ENCODE assay signal across 13 mouse cellular contexts in the genomic region with DNA sequence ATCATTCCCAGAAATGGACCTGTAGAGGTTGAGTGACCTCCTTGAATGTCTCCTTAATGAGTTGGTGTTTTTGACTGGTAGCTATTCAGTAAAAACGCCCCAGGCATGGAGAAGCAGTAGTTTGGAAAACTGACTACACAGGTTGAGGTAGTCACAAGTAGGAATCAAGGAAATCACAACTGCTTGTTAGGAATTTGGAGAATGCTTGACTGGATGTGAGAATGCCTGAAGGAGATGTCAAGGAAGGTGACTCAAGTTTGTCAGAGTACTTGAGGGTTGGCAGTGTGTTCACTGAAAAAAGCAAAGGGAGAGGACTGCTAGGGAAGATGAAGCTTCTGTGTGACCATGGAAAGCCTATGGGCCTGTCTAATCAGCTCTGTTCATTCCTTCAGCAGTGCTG. TPM values are rescaled to one million over a fixed set of nuclear protein-coding genes. Genes with fewer than 3 reads are reported as not detected.
A peak's percentile ranks its signal among the peaks of the same experiment; 100 is the strongest.
DNase-seq lines count a peak whose midpoint lies in the region; ATAC-seq lines count a peak whose summit lies in the region.
"Had no signal": no experiment of that assay in that cellular context is flagged by ENCODE, and none has a peak within 500 bp of the region (broad histone marks: within the 10 kb centered on the region; RNA-seq: fewer than 3 reads in every experiment).

No protein-coding gene starts in this region.

- DNase-seq in limb, embryonic 10.5 days (ENCODE audit: low spot score): no peak
- no peak for DNase-seq in midbrain, embryonic 14.5 days
- DNase-seq in midbrain, embryonic 11.5 days (ENCODE audit: low spot score, missing footprints): no peak
- no peak for DNase-seq in urinary bladder, postnatal 10 days (ENCODE audit: low spot score)
- DNase-seq: adrenal gland, adult 8-10 months; cerebellum, postnatal 14 days; gastrocnemius, postnatal 14 days; kidney, adult 9 months had no signal

- H3K27me3 ChIP-seq in limb, embryonic 13.5 days: no peaks in the 10 kb centered on the region
- H3K27me3 ChIP-seq in limb, embryonic 10.5 days (ENCODE audit: low read depth, poor library complexity, severe bottlenecking): no peaks in the 10 kb centered on the region
- no peaks in the 10 kb centered on the region for H3K27me3 ChIP-seq in midbrain, embryonic 14.5 days (ENCODE audit: control insufficient read depth, insufficient read depth, low read length)
- no peaks in the 10 kb centered on the region for H3K27me3 ChIP-seq in midbrain, embryonic 11.5 days (ENCODE audit: control insufficient read depth, insufficient read depth, low read length)
- H3K27me3 ChIP-seq in neural tube, embryonic 15.5 days (replicated peaks): no peaks in the 10 kb centered on the region
- H3K27me3 ChIP-seq: hindbrain, embryonic 15.5 days had no signal

- peaks cover 33% of the 10 kb centered on the region for H3K36me3 ChIP-seq in limb, embryonic 13.5 days
- H3K36me3 ChIP-seq in limb, embryonic 10.5 days: peaks cover 52% of the 10 kb centered on the region
- H3K36me3 ChIP-seq in midbrain, embryonic 14.5 days (ENCODE audit: control insufficient read depth, insufficient read depth, low read length): peaks cover 7% of the 10 kb centered on the region; the same call in 1 of the 2 replicates
- H3K36me3 ChIP-seq in midbrain, embryonic 11.5 days (ENCODE audit: control insufficient read depth, insufficient read depth, low read length): 0 out of 2 replicates have a peak, but pooled peaks cover 5% of the 10 kb centered on the region
- no peaks in the 10 kb centered on the region; the same call in 1 of the 2 replicates for H3K36me3 ChIP-seq in neural tube, embryonic 15.5 days

- H3K4me3 ChIP-seq in limb, embryonic 13.5 days: no peak overlapping the region
- H3K4me3 ChIP-seq in limb, embryonic 10.5 days: no peak overlapping the region
- no peak overlapping the region for H3K4me3 ChIP-seq in midbrain, embryonic 14.5 days (replicated peaks; ENCODE audit: low read depth, low read length)
- H3K4me3 ChIP-seq in midbrain, embryonic 11.5 days (ENCODE audit: low read depth, low read length): no peak overlapping the region
- no peak overlapping the region for H3K4me3 ChIP-seq in brown adipose tissue, adult 24 weeks (ENCODE audit: insufficient read depth, low read depth, low read length)
- no peak overlapping the region for H3K4me3 ChIP-seq in neural tube, embryonic 15.5 days (replicated peaks)

- H3K4me2 ChIP-seq in limb, embryonic 13.5 days (replicated peaks): peak overlapping the region; percentile 77
- H3K4me2 ChIP-seq in midbrain, embryonic 14.5 days (ENCODE audit: low read length): peak overlapping the region; percentile 68; the same call in 1 of the 2 replicates
- H3K4me2 ChIP-seq in midbrain, embryonic 11.5 days: no peak overlapping the region
- peak overlapping the region; percentile 63; the same call in 1 of the 2 replicates for H3K4me2 ChIP-seq in neural tube, embryonic 15.5 days

- H3K9me3 ChIP-seq in limb, embryonic 13.5 days: peaks cover 4% of the 10 kb centered on the region; the same call in 1 of the 2 replicates
- H3K9me3 ChIP-seq in limb, embryonic 10.5 days (replicated peaks): no peaks in the 10 kb centered on the region
- H3K9me3 ChIP-seq in midbrain, embryonic 14.5 days (ENCODE audit: control insufficient read depth, low read length): no peaks in the 10 kb centered on the region
- H3K9me3 ChIP-seq in midbrain, embryonic 11.5 days (ENCODE audit: control insufficient read depth, low read length): no peaks in the 10 kb centered on the region; the same call in 1 of the 2 replicates
- H3K9me3 ChIP-seq in neural tube, embryonic 15.5 days (replicated peaks): no peaks in the 10 kb centered on the region
- H3K9me3 ChIP-seq: hindbrain, embryonic 15.5 days had no signal

- H3K4me1 ChIP-seq in limb, embryonic 13.5 days: peaks cover 22% of the 10 kb centered on the region
- peaks cover 20% of the 10 kb centered on the region for H3K4me1 ChIP-seq in limb, embryonic 10.5 days
- H3K4me1 ChIP-seq in midbrain, embryonic 14.5 days (ENCODE audit: control insufficient read depth, insufficient read depth, low read length): peaks cover 28% of the 10 kb centered on the region
- H3K4me1 ChIP-seq in midbrain, embryonic 11.5 days (ENCODE audit: control insufficient read depth, insufficient read depth, low read length): peaks cover 10% of the 10 kb centered on the region
- H3K4me1 ChIP-seq in brown adipose tissue, adult 24 weeks (ENCODE audit: control insufficient read depth, insufficient read depth, insufficient read length, low read length): peaks cover 10% of the 10 kb centered on the region
- peaks cover 34% of the 10 kb centered on the region for H3K4me1 ChIP-seq in neural tube, embryonic 15.5 days

- ATAC-seq in limb, embryonic 13.5 days (ENCODE audit: low FRiP score, low read depth): no peak
- no peak for ATAC-seq in midbrain, embryonic 14.5 days (ENCODE audit: low FRiP score, low TSS enrichment)
- ATAC-seq in midbrain, embryonic 11.5 days (ENCODE audit: low FRiP score): no peak
- ATAC-seq in neural tube, embryonic 15.5 days (ENCODE audit: low FRiP score): no peak
- ATAC-seq: forebrain, embryonic 14.5 days had no signal

- 91% methylated on average over 1 of the region's 1 CpGs for WGBS in limb, embryonic 13.5 days
- 87% methylated on average over 1 of the region's 1 CpGs for WGBS in limb, embryonic 10.5 days
- 96% methylated on average over 1 of the region's 1 CpGs for WGBS in midbrain, embryonic 14.5 days
- WGBS in midbrain, embryonic 11.5 days: 92% methylated on average over 1 of the region's 1 CpGs
- 94% methylated on average over 1 of the region's 1 CpGs for WGBS in neural tube, embryonic 15.5 days

- no peak overlapping the region for H3K27ac ChIP-seq in limb, embryonic 13.5 days
- no peak overlapping the region for H3K27ac ChIP-seq in limb, embryonic 10.5 days
- H3K27ac ChIP-seq in midbrain, embryonic 14.5 days (replicated peaks; ENCODE audit: low read depth, low read length): no peak overlapping the region
- H3K27ac ChIP-seq in midbrain, embryonic 11.5 days (ENCODE audit: low read depth, low read length): no peak overlapping the region
- peak overlapping the region; percentile 3; the same call in 1 of the 2 replicates for H3K27ac ChIP-seq in brown adipose tissue, adult 24 weeks (replicated peaks; ENCODE audit: low read depth, low read length)
- no peak overlapping the region for H3K27ac ChIP-seq in neural tube, embryonic 15.5 days (replicated peaks)
- H3K27ac ChIP-seq: hindbrain, embryonic 15.5 days had no signal

- no peak overlapping the region for H3K9ac ChIP-seq in limb, embryonic 13.5 days
- no peak overlapping the region for H3K9ac ChIP-seq in midbrain, embryonic 14.5 days (replicated peaks; ENCODE audit: low read length)
- no peak overlapping the region for H3K9ac ChIP-seq in midbrain, embryonic 11.5 days (ENCODE audit: low read length)
- no peak overlapping the region for H3K9ac ChIP-seq in neural tube, embryonic 15.5 days (replicated peaks)
- H3K9ac ChIP-seq: hindbrain, embryonic 15.5 days had no signal

RNA-seq across cellular contexts. Expression of gene Gabpb1, which starts 1.2 kb away (rescaled TPM):
- polyA plus RNA-seq in limb, embryonic 13.5 days (2015; fragmentation: Nextera tagmentation; extraction: Ambion mirVana): 68.2 and 69.6 TPM in 2 replicates
- 92.0 and 103 TPM in 2 replicates for polyA plus RNA-seq in limb, embryonic 10.5 days (2016; fragmentation: Nextera tagmentation; extraction: Ambion mirVana)
- polyA plus RNA-seq in midbrain, embryonic 14.5 days (2014; fragmentation: Nextera tagmentation; extraction: Ambion mirVana): 45.5 and 62.1 TPM in 2 replicates
- 88.4 and 94.5 TPM in 2 replicates for polyA plus RNA-seq in midbrain, embryonic 11.5 days (2014; fragmentation: Nextera tagmentation; extraction: Ambion mirVana)
- 4.0 and 6.6 TPM in 2 replicates for polyA plus RNA-seq in brown adipose tissue, adult 24 weeks (2012; ENCODE audit: insufficient read depth, insufficient read length, missing spikeins)
- 36.0 and 37.1 TPM in 2 replicates for polyA plus RNA-seq in neural tube, embryonic 15.5 days (2015; fragmentation: Nextera tagmentation; extraction: Ambion mirVana)

RNA-seq across cellular contexts. Expression of gene Usp8, which starts 29.8 kb away (rescaled TPM):
- 36.6 and 38.6 TPM in 2 replicates for polyA plus RNA-seq in limb, embryonic 13.5 days (2015; fragmentation: Nextera tagmentation; extraction: Ambion mirVana)
- 40.5 and 43.6 TPM in 2 replicates for polyA plus RNA-seq in limb, embryonic 10.5 days (2016; fragmentation: Nextera tagmentation; extraction: Ambion mirVana)
- 19.6 and 31.1 TPM in 2 replicates for polyA plus RNA-seq in midbrain, embryonic 14.5 days (2014; fragmentation: Nextera tagmentation; extraction: Ambion mirVana)
- 47.7 and 53.2 TPM in 2 replicates for polyA plus RNA-seq in midbrain, embryonic 11.5 days (2014; fragmentation: Nextera tagmentation; extraction: Ambion mirVana)
- 64.0 and 66.5 TPM in 2 replicates for polyA plus RNA-seq in brown adipose tissue, adult 24 weeks (2012; ENCODE audit: insufficient read depth, insufficient read length, missing spikeins)
- 30.1 and 33.2 TPM in 2 replicates for polyA plus RNA-seq in neural tube, embryonic 15.5 days (2015; fragmentation: Nextera tagmentation; extraction: Ambion mirVana)

RNA-seq across cellular contexts. Expression of gene Hdc, which starts 58.3 kb away (rescaled TPM):
- polyA plus RNA-seq in limb, embryonic 13.5 days (2015; fragmentation: Nextera tagmentation; extraction: Ambion mirVana): 3.9 and 5.0 TPM in 2 replicates
- 0.18 and 0.31 TPM in 2 replicates for polyA plus RNA-seq in limb, embryonic 10.5 days (2016; fragmentation: Nextera tagmentation; extraction: Ambion mirVana)
- 0.43 and 0.68 TPM in 2 replicates for polyA plus RNA-seq in midbrain, embryonic 14.5 days (2014; fragmentation: Nextera tagmentation; extraction: Ambion mirVana)
- 0.42 and 0.50 TPM in 2 replicates for polyA plus RNA-seq in midbrain, embryonic 11.5 days (2014; fragmentation: Nextera tagmentation; extraction: Ambion mirVana)
- polyA plus RNA-seq in brown adipose tissue, adult 24 weeks (2012; ENCODE audit: insufficient read depth, insufficient read length, missing spikeins): 1.4 and 2.1 TPM in 2 replicates
- polyA plus RNA-seq in neural tube, embryonic 15.5 days (2015; fragmentation: Nextera tagmentation; extraction: Ambion mirVana): 1.3 and 2.1 TPM in 2 replicates
